Mouse (Mus musculus) kidney, postnatal 25 days (tissue): ENCODE measurements around the gene Csn1s2b.
A peak's percentile ranks its signal among the peaks of the same experiment; 100 is the strongest.
"Not testable (repeated sequence)": the region's sequence is repeated elsewhere in the genome, so short reads cannot be mapped to it uniquely, and the experiment has no call there.

Experiments used
- DNase-seq, 2 experiments: peaks; one replicate each; pipeline ENCODE4 v3.0.0; 2021; ENCODE audit warnings: mixed read lengths in 2 of 2

The Csn1s2b gene

DNA sequence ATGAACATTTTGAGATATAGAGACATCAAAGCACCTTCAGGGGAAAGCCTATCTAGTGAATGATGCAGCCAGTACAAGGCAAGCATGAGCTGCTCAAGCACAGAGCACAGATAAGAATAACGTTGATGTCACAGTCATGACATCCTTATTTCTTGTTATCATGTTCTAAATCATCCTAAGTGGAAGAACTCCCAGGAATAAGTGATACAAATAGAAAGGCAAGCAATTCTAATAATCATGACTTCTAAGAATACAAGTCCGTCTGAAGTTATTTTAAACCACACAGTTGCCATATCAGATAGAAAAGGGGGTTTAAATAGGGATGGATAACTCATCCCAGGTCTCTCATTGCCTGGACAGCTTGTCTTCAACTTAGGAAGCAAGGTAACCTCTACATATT, at the start of gene Csn1s2b:
Gene Csn1s2b, plus strand, starts transcription at position 301 of the 400 bp plus-strand sequence.
- no peak for DNase-seq

DNA sequence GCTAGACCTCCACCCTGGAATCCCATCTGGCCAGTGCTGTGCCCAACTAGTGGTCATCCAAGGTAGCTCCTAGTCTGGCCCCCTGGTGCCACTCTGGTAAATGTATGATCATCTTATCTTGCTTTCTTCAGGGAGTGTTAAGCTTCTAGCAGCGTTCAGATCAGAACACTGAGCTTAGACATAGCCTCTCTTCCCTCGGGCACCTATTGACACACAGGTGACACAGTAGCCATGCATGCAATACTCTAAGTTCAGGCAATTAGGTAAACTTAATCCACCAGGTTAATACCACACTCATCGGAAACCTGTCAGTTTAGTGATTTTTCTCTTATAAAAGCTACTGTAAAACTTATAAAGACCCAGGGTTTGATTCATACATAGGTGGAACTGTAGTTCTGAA, 43.3 kb upstream of the Csn1s2b start:
- no peak for DNase-seq

DNA sequence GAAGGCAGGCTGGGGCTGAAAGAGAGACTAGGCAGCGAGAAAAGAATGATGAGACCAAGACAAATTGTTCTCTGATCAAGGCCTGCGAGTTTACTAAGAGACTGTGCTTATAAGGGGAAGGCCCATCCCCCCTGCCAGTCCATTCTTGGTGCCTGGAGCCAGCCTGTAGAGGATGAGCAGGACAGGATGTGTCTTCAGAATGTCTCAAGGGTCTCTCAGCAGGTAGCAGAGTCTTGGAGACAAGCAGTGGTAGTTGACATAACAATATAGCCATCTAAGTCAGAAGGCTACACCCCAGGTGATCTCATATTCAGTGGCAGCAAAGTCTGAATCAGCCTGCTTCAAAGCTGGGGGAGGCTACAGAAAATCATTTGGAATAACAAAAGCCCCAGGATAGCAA, 35.7 kb upstream of the Csn1s2b start:
- not testable (repeated sequence) for DNase-seq

DNA sequence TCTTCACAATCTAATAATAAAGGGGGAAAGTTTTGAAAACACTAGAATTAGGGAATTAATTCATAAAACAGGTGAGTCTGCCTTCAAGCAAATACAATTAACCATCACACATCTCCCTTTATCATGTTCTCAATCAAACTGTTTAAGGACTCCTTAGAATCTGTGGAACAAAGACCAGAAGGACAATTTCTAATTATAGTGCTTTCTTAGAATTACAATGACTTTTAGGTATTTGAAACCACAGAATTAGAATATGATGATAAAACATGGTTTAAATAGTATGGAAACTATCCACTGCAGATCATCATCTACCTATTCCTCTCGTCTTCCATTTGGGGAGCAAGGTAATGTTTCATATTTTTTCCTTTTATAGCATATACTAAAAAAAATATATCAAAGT, 33.6 kb upstream of the Csn1s2b start, which contains the start of gene Csn1s2a:
Gene Csn1s2a, plus strand, starts transcription at position 301 of the 400 bp plus-strand sequence.
- DNase-seq, result no peak

DNA sequence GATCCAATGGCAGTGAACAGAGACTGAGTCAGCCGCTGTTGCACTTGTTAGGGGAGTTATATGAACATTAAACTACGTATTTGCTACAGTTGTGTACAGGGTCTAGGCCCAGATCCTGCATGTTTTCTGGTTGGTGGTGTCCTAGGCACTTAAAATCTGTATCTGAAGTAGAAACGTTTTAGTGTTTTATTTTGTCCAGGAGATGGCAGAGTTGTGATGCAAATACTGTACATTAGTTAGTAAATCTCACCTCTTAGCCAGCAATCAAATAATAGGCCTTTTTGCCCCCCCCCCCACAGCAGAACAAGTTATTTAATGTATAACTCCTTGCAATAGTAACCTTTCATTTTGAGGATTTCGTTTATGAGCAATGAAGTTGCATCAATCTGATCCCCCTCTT, 25.2 kb upstream of the Csn1s2b start:
- DNase-seq, result no peak

DNA sequence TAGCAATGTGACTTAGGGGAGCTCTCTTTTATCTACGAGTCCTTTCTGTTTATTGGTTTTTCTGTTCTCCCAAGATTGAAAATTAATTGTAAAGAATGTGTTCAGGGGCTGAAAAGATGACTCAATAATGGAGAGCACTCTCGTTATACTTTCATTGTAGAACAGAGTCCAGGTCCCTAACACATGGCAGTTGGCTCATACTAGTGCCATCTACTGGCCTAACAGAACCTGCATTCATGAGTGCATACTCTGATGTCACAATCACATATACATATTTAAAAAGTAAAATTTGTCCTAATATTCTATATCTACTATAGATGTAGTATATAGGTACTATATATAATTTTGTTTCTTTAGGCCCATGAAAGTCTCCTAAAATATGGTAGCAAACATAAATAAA, 1.4 kb downstream of the Csn1s2b start:
- no peak for DNase-seq

DNA sequence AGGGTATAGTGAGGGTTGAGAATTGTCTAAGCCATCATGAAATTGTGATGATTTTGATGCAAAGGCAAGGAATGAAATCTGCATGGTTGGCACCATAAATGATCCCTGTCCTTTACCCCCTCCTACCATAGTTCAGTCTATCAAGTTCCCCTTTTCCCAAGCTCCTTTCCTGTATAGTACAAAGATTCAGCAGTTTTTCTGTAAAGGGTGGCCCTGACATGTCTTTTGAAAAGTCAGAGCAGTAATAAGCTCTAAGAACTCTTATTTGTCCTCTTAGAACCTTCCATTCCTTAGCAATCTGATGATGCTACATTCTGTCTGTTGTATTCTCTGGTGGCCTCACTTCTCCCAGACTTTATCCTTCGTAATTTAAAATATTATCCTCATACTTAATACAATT, 17.5 kb downstream of the Csn1s2b start, which contains the start of gene Prr27:
Gene Prr27, plus strand, starts transcription at position 301 of the 400 bp plus-strand sequence.
- no peak for DNase-seq

DNA sequence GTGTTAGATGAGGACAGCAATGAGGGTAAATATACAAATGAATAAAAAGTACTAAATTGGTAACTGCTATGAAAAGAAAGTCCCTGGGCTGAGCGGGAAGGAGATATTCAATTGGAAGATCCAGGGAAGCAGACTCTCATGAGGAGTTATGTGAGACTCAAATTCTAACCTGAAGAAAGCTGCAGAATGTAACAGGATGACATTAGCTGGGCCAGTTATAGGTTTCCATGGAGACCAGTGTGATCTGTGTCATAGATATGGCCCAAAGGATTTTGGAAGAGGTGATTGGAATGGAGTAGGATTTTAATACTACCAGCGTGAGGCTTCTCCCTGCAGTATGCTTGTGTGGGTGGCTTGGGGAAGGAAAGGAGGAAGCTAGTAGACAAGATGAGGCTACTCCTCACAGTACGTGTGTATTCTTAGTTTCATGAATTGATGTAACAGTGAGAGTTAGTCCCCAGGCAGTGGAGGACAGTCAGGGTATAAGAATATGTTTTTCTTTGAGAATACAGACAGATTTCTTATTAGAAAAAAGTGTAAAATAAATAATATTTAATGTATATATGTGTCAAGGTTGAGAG, 47.3 kb downstream of the Csn1s2b start:
- DNase-seq, result no peak

DNA sequence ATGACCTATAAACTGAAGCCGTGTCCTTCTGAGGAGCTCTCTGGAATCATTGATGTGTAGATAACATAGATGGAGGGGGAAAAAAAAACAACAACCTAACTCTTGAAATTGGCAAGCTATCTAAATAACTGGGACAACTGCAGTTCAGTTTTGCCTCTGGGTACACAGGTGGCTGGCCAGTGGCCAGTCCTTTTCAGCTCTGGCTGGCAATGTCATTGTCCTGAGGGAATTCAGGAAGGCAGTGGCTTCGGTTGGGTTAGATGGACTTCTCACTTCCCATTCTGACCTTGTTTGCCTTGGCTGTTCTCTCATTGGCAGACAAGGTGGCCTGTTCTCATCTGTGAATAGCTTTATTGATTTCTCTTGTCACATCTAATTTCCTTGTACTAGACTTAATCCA, 62.2 kb downstream of the Csn1s2b start:
- DNase-seq, result peak in 1 of 2 experiments; percentile 3

DNA sequence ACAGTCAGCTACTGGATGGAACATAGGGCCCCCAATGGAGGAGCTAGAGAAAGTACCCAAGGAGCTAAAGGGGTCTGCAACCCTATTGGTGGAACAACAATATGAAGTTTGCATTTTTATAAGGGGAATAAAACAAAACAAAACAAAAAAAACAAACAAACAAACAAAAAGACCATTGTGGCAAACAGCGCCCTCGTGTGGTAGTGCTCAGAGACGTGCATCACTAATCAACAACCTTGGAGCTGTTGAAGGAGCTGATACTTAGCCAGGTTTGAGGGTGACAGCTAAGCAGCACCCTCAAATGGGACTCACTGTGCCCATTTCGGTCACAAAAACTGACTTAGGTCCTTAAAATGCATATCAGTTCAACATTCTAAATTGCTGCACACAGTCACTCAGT, 63.5 kb downstream of the Csn1s2b start:
- DNase-seq, result peak in 1 of 2 experiments; percentile 16
